Comparison of ENCODE assay signal across 15 mouse cellular contexts in the genomic region with DNA sequence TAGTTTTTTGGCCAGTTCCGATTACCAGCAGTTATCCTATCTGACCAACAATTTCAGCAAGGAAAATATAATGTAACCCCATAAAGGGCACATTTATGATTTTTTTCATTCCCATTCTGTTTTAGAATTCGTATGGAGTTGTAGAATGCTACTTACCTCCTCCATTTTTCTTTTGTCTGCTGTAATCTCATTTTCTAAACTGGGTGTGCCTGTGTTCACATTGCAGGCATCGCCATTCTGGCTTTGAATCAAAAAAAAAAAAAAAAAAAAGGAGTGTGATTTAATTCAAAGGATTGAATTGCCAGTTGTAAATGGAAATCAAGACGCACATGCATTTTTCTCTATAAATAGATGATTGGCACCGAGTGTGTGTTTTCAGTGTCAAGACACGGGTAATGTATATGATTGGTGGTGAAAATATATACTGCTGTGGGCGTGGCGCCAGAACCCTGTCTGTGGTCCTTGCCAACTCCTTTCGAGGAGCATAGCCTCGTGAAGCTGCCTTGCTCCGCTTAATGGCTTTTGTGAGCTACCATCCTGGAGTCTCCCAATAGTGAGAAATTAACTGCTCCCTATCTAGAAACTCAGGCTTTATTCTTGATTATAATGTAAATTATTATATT.
DNase-seq lines count a peak whose midpoint lies in the region; ATAC-seq and TF ChIP-seq lines count a peak whose summit lies in the region.
"Had no signal": no experiment of that assay in that cellular context is flagged by ENCODE, and none has a peak within 500 bp of the region (broad histone marks: within the 10 kb centered on the region; RNA-seq: fewer than 3 reads in every experiment).

No protein-coding gene starts in this region.

- intact Hi-C loops in heart, adult 2 months (cut with DNase I), result no loop called here

- WGBS in heart, adult 2 months, result 71% methylated on average over 11 of the region's 11 CpGs

- peak overlapping the region; percentile 10 for H3K4me2 ChIP-seq in myocyte (ENCODE audit: low read depth)
- H3K4me2 ChIP-seq: hindbrain, embryonic 15.5 days; midbrain, embryonic 12.5 days had no signal

- ATAC-seq in cerebellum, adult (ENCODE audit: insufficient number of reproducible peaks, low FRiP score, low TSS enrichment), result no peak
- ATAC-seq: liver, postnatal 0 days had no signal

- H3K27ac ChIP-seq in heart, adult 2 months, result no peak overlapping the region
- H3K27ac ChIP-seq: heart, embryonic 10.5 days; hindbrain, embryonic 15.5 days; midbrain, embryonic 12.5 days had no signal

- no peak for TF ChIP-seq EP300 in heart, adult 2 months (IDR thresholded peaks at IDR 0.05; ENCODE audit: insufficient read depth, low read depth, low read length)

- no peaks in the 10 kb centered on the region for H3K27me3 ChIP-seq in myocyte (ENCODE audit: control insufficient read depth, insufficient read depth, insufficient read length)
- H3K27me3 ChIP-seq in heart, adult 2 months (ENCODE audit: control insufficient read depth, insufficient read depth, low read length), result no peaks in the 10 kb centered on the region
- H3K27me3 ChIP-seq: hindbrain, embryonic 15.5 days; midbrain, embryonic 12.5 days had no signal

- H3K4me3 ChIP-seq in myocyte, result no peak overlapping the region
- no peak overlapping the region for H3K4me3 ChIP-seq in heart, adult 2 months
- H3K4me3 ChIP-seq: heart, embryonic 10.5 days; hindbrain, embryonic 15.5 days; midbrain, embryonic 12.5 days had no signal

- H3ac ChIP-seq in myocyte (ENCODE audit: control insufficient read depth, insufficient read length), result no peak overlapping the region

- no peaks in the 10 kb centered on the region for H3K4me1 ChIP-seq in heart, adult 2 months (ENCODE audit: control insufficient read depth, insufficient read depth, low read length)
- H3K4me1 ChIP-seq: heart, embryonic 10.5 days; hindbrain, embryonic 15.5 days; midbrain, embryonic 12.5 days had no signal

- peak; percentile 43 for DNase-seq in cerebellum, adult 11 months
- peak; percentile 5 for DNase-seq in kidney, postnatal 10 days
- no peak for DNase-seq in kidney, postnatal 14 days
- peak; percentile 36 to 45 for DNase-seq in right cerebral cortex, postnatal 10 days (ENCODE audit: low spot score in 2 of 2)
- DNase-seq in right cerebral cortex, adult 2 months (ENCODE audit: low spot score in 2 of 2), result no peak
- DNase-seq in heart, adult 2 months, result no peak
- DNase-seq: kidney, adult 9 months; layer of hippocampus, adult 9-11 months; liver, postnatal 0 days; thymus, postnatal 14 days had no signal

- TF ChIP-seq CTCF in heart, adult 2 months (IDR thresholded peaks at IDR 0.05), result no peak

- peaks cover 4% of the 10 kb centered on the region for H3K79me2 ChIP-seq in myocyte (ENCODE audit: control insufficient read depth, insufficient read depth)
- H3K79me2 ChIP-seq in heart, adult 2 months (replicated peaks; ENCODE audit: control insufficient read depth, insufficient read depth, low read length), result no peaks in the 10 kb centered on the region

- TF ChIP-seq POLR2A in myocyte (IDR thresholded peaks at IDR 0.05; ENCODE audit: insufficient read length, low read depth), result no peak
- no peak for TF ChIP-seq POLR2A in heart, adult 2 months (IDR thresholded peaks at IDR 0.05; ENCODE audit: insufficient read depth, low read depth, low read length)

- H3K9ac ChIP-seq in heart, adult 2 months (ENCODE audit: low read depth, low read length), result no peak overlapping the region
- H3K9ac ChIP-seq: hindbrain, embryonic 15.5 days; liver, postnatal 0 days; midbrain, embryonic 12.5 days had no signal

- no peaks in the 10 kb centered on the region for H3K36me3 ChIP-seq in myocyte (ENCODE audit: control insufficient read depth, insufficient read depth)
- no peaks in the 10 kb centered on the region for H3K36me3 ChIP-seq in heart, adult 2 months (ENCODE audit: control insufficient read depth, insufficient read depth, low read length)
- H3K36me3 ChIP-seq: heart, embryonic 10.5 days; hindbrain, embryonic 15.5 days; midbrain, embryonic 12.5 days had no signal

TF ChIP-seq in myocyte, 11 proteins besides CTCF, POLR2A, EP300 and RAD21:
- no peak for TF ChIP-seq MYOG (IDR thresholded peaks at IDR 0.05; ENCODE audit: control insufficient read depth in 1 of 3, insufficient read depth in 1 of 3, insufficient read length in 2 of 3, low read depth in 2 of 3)
- no peak for TF ChIP-seq REST (IDR thresholded peaks at IDR 0.05; ENCODE audit: insufficient read depth, insufficient read length)
- TF ChIP-seq USF1 (IDR thresholded peaks at IDR 0.05; ENCODE audit: low read depth), result no peak
- no peak for TF ChIP-seq E2F4 (IDR thresholded peaks at IDR 0.05; ENCODE audit: insufficient read depth)

Comparison
In these comparisons a context has a peak if more than half of its experiments do, and no peak if none do; other contexts are left out.
1. DNase-seq: peak in cerebellum, adult 11 months (single experiment), kidney, postnatal 10 days (single experiment) and right cerebral cortex, postnatal 10 days (2 of 2); none in kidney, postnatal 14 days (single experiment), right cerebral cortex, adult 2 months (0 of 2) and heart, adult 2 months (0 of 2).